Mouse (Mus musculus) retina, postnatal 1 day (tissue): ENCODE data around the gene Tas2r120.
"Not testable (repeated sequence)": the region's sequence is repeated elsewhere in the genome, so short reads cannot be mapped to it uniquely, and the experiment has no call there.

ENCODE experiments used
- DNase-seq: peaks from one replicate; pipeline ENCODE4 v3.0.0-alpha.2; 2012

Gene Tas2r120

GRCm38 (mm10) chr6:132656653-132657052, at the start of gene Tas2r120:
Gene Tas2r120, plus strand, starts transcription at chr6:132656953.
- no peak for DNase-seq

- DNase-seq, result peak; percentile 9
Measured at GRCm38 (mm10) chr6:132649399-132649798, 7.4 kb upstream of the Tas2r120 start.

- no peak for DNase-seq
Measured at GRCm38 (mm10) chr6:132651426-132651825, 5.3 kb upstream of the Tas2r120 start, which contains the start of gene A630073D07Rik. Gene A630073D07Rik, minus strand, starts transcription at chr6:132651526.

- DNase-seq, result not testable (repeated sequence)
Measured at GRCm38 (mm10) chr6:132691596-132691995, 34.8 kb downstream of the Tas2r120 start.

GRCm38 (mm10) chr6:132700907-132701306, 44.2 kb downstream of the Tas2r120 start, which contains the start of gene Tas2r121:
Gene Tas2r121, minus strand, starts transcription at chr6:132701007.
- no peak for DNase-seq
